Mouse (Mus musculus): ENCODE data around the gene Ppif. TPM values are rescaled to one million over a fixed set of nuclear protein-coding genes. Genes with fewer than 3 reads are reported as not detected.
A peak's percentile ranks its signal among the peaks of the same experiment; 100 is the strongest.

Ppif gene
- polyA plus RNA-seq, 1 experiment from 2014 or later: 28.7 TPM

GRCm38 (mm10) chr14:25666668-25667376 lies 27.1 kb upstream of the Ppif start:
- peaks cover 52% of the 10 kb centered on the region for H3K36me3 ChIP-seq
- no peak for ATAC-seq (ENCODE audit: low FRiP score, low read depth)
- H3K9me3 ChIP-seq: no peaks in the 10 kb centered on the region
- no peaks in the 10 kb centered on the region for H3K27me3 ChIP-seq
- no peak overlapping the region for H3K4me3 ChIP-seq
- H3K27ac ChIP-seq (replicated peaks): no peak overlapping the region; the same call in 1 of the 2 replicates
- no peak overlapping the region for H3K9ac ChIP-seq (replicated peaks)
- H3K4me2 ChIP-seq (replicated peaks): no peak overlapping the region
- no peaks in the 10 kb centered on the region for H3K4me1 ChIP-seq
- WGBS: 93% methylated on average over 2 of the region's 2 CpGs

- no peak overlapping the region for H3K9ac ChIP-seq (replicated peaks)
- H3K27me3 ChIP-seq: no peaks in the 10 kb centered on the region
- no peak overlapping the region; the same call in 1 of the 2 replicates for H3K27ac ChIP-seq (replicated peaks)
- no peak overlapping the region for H3K4me3 ChIP-seq
- peaks cover 44% of the 10 kb centered on the region for H3K36me3 ChIP-seq
- no peaks in the 10 kb centered on the region for H3K4me1 ChIP-seq
- no peak for ATAC-seq (ENCODE audit: low FRiP score, low read depth)
- 78% methylated on average over 3 of the region's 3 CpGs for WGBS
- H3K9me3 ChIP-seq: no peaks in the 10 kb centered on the region
- H3K4me2 ChIP-seq (replicated peaks): no peak overlapping the region
Measured at GRCm38 (mm10) chr14:25667587-25667986, 26.4 kb upstream of the Ppif start.

GRCm38 (mm10) chr14:25679625-25680024 lies 14.3 kb upstream of the Ppif start:
- Histone ChIP-seq H3K4me1 (no peaks in the 10 kb centered on the region), H3K27ac (replicated peaks) (no peak overlapping the region), H3K4me2 (replicated peaks) (no peak overlapping the region), H3K4me3 (no peak overlapping the region), H3K36me3 (no peaks in the 10 kb centered on the region), H3K9me3 (no peaks in the 10 kb centered on the region), H3K27me3 (no peaks in the 10 kb centered on the region), H3K9ac (replicated peaks) (no peak overlapping the region)
- ATAC-seq (ENCODE audit: low FRiP score, low read depth): no peak
- WGBS: 81% methylated on average over 7 of the region's 7 CpGs

DNA sequence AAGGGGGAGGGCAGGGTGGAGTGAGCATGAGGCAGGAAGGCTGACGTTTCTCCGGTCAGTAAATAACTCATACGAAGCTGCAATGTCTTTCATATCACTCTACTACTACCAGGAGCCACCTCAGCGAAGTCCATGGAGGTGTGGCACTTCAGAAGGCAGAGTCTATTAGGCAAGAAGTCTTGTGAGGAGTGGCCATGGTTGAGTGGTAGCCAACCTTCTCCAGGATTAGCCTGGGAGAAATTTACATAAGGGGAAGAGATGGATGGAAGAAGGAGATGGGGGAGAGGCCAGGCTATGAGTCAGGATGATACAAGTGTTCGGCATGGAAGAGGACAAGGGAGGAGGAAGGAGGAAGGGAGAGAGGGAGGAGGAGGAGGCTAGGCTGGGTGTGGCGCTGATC lies 11.9 kb upstream of the Ppif start:
- no peak overlapping the region for H3K4me3 ChIP-seq
- WGBS: 77% methylated on average over 6 of the region's 6 CpGs
- H3K27me3 ChIP-seq: no peaks in the 10 kb centered on the region
- H3K36me3 ChIP-seq: no peaks in the 10 kb centered on the region
- no peak for ATAC-seq (ENCODE audit: low FRiP score, low read depth)
- no peaks in the 10 kb centered on the region for H3K9me3 ChIP-seq
- H3K27ac ChIP-seq (replicated peaks): no peak overlapping the region
- H3K4me1 ChIP-seq: no peaks in the 10 kb centered on the region
- H3K9ac ChIP-seq (replicated peaks): no peak overlapping the region
- no peak overlapping the region for H3K4me2 ChIP-seq (replicated peaks)

DNA sequence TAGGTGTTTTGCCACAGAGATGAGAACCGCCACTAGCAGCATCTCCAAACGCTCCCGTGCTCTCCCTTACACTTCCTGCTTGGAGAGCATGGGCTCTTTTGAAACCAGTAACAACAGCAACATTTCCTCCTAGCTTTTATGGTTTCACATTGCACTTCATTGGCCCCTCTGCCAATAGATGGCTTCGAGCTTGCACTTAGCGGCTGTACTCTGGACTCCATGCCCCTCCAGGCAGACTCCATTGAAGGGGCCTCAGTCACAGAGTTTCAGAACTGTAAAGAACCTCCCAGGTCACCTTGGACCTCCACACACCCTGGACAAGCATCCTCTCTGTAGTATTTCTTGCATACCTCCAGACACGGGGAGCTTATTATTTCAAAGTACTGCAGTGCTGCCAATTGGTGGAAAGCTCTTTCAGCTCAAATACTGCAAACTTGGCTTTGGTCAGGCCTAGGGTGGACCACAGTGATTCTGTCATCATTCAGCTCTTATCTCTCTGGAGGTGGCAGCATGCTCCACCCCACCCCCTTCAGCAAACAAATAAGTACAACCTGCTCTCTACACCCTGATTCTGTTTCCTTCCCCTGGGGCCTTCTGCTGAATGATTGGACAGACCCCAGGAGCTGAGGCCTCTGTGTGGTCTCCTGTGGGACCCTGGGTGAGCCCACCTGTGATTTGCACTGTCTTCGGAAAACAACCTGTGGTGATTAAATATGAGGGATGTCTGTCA lies 7.6 kb upstream of the Ppif start:
- no peak overlapping the region for H3K4me2 ChIP-seq (replicated peaks)
- H3K9ac ChIP-seq (replicated peaks): no peak overlapping the region
- WGBS: 86% methylated on average over 7 of the region's 7 CpGs
- no peak overlapping the region for H3K27ac ChIP-seq (replicated peaks)
- H3K4me1 ChIP-seq: no peaks in the 10 kb centered on the region
- ATAC-seq (ENCODE audit: low FRiP score, low read depth): no peak
- no peaks in the 10 kb centered on the region for H3K9me3 ChIP-seq
- H3K27me3 ChIP-seq: no peaks in the 10 kb centered on the region
- H3K4me3 ChIP-seq: no peak overlapping the region
- no peaks in the 10 kb centered on the region for H3K36me3 ChIP-seq

- H3K4me1 ChIP-seq: no peaks in the 10 kb centered on the region
- 81% methylated on average over 10 of the region's 10 CpGs for WGBS
- H3K9ac ChIP-seq (replicated peaks): no peak overlapping the region
- ATAC-seq (ENCODE audit: low FRiP score, low read depth): no peak
- H3K27me3 ChIP-seq: no peaks in the 10 kb centered on the region
- no peak overlapping the region for H3K4me3 ChIP-seq
- H3K9me3 ChIP-seq: no peaks in the 10 kb centered on the region
- H3K4me2 ChIP-seq (replicated peaks): no peak overlapping the region
- no peak overlapping the region for H3K27ac ChIP-seq (replicated peaks)
- H3K36me3 ChIP-seq: no peaks in the 10 kb centered on the region
Measured at GRCm38 (mm10) chr14:25686983-25687901, 6.7 kb upstream of the Ppif start.

- Histone ChIP-seq H3K4me3 (peak overlapping the region; percentile 92), H3K9ac (replicated peaks) (no peak overlapping the region; the same call in 1 of the 2 replicates), H3K4me2 (replicated peaks) (peak overlapping the region; percentile 96), H3K36me3 (peaks cover 20% of the 10 kb centered on the region), H3K4me1 (peaks cover 22% of the 10 kb centered on the region), H3K27ac (replicated peaks) (no peak overlapping the region), H3K9me3 (no peaks in the 10 kb centered on the region), H3K27me3 (no peaks in the 10 kb centered on the region)
- 73% methylated on average over 6 of the region's 6 CpGs for WGBS
- peak; percentile 21; the same call in 1 of the 2 replicates for ATAC-seq (ENCODE audit: low FRiP score, low read depth)
Measured at GRCm38 (mm10) chr14:25693271-25693887, 575 bp upstream of the Ppif start.

GRCm38 (mm10) chr14:25694569-25694897 lies 579 bp downstream of the Ppif start:
- 3% methylated on average over 10 of the region's 10 CpGs for WGBS
- no peak overlapping the region for H3K27ac ChIP-seq (replicated peaks)
- H3K4me3 ChIP-seq: peak overlapping the region; percentile 92
- peak overlapping the region; percentile 87 for H3K9ac ChIP-seq (replicated peaks)
- peak overlapping the region; percentile 96 for H3K4me2 ChIP-seq (replicated peaks)
- peaks cover 31% of the 10 kb centered on the region for H3K36me3 ChIP-seq
- H3K27me3 ChIP-seq: no peaks in the 10 kb centered on the region
- H3K4me1 ChIP-seq: peaks cover 22% of the 10 kb centered on the region
- no peaks in the 10 kb centered on the region for H3K9me3 ChIP-seq
- peak; percentile 43 for ATAC-seq (ENCODE audit: low FRiP score, low read depth)

DNA sequence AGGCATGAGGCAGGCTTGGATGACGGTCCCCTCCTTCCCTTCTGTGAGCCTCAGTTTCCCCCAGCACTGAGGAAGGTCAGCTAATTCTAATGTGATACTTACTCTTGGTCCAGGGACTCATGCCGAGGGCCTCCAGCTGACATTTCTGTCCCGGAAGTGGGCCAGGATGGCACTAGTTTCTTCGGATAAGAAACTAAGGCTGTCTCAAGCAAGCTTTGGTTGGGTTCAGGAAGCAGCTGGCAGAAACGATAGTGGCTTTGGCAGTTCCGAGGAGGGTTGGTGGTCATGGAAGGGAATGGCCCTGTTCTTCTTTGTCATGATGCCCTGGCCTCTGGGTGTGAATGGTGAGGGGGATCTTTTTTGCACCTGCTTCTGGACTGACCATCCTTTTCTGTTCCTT lies 1.1 kb downstream of the Ppif start:
- Histone ChIP-seq H3K27ac (replicated peaks) (no peak overlapping the region), H3K4me2 (replicated peaks) (peak overlapping the region; percentile 96), H3K27me3 (no peaks in the 10 kb centered on the region), H3K9me3 (no peaks in the 10 kb centered on the region), H3K36me3 (peaks cover 37% of the 10 kb centered on the region), H3K4me1 (peaks cover 22% of the 10 kb centered on the region), H3K4me3 (peak overlapping the region; percentile 92), H3K9ac (replicated peaks) (peak overlapping the region; percentile 87)
- ATAC-seq (ENCODE audit: low FRiP score, low read depth): no peak
- WGBS: 73% methylated on average over 6 of the region's 6 CpGs

- no peak overlapping the region for H3K4me3 ChIP-seq
- H3K36me3 ChIP-seq: peaks cover 38% of the 10 kb centered on the region
Measured at GRCm38 (mm10) chr14:25696356-25696755, 2.4 kb downstream of the Ppif start.

DNA sequence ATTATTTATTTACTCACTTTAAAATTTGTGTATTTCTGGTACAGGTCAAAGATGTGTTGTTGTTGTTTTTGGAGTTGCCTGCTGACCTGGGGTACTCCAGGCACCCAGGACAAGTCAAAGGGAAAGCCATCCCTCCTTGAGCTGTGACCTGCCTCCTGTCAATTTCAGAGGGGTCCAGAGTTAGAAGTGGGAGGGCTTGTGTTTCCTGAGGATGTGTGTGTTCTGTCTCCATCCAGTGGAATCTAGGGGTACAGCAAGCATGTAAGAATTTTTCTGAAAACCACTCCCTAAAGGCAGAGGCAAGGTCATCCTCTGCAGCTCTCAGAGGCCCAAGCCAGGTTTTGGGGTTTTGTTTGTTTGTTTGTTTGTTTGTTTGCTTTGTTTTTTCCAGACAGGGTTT lies 8.0 kb downstream of the Ppif start:
- Histone ChIP-seq H3K27me3 (no peaks in the 10 kb centered on the region), H3K9me3 (no peaks in the 10 kb centered on the region), H3K9ac (replicated peaks) (no peak overlapping the region), H3K4me2 (replicated peaks) (no peak overlapping the region), H3K36me3 (peaks cover 29% of the 10 kb centered on the region), H3K4me3 (no peak overlapping the region), H3K27ac (replicated peaks) (no peak overlapping the region), H3K4me1 (no peaks in the 10 kb centered on the region)
- ATAC-seq (ENCODE audit: low FRiP score, low read depth): no peak

More at GRCm38 (mm10) chr14:25696356-25696755, 2.4 kb downstream of the Ppif start:
- H3K27ac ChIP-seq (replicated peaks): no peak overlapping the region
- H3K9me3 ChIP-seq: no peaks in the 10 kb centered on the region
- peaks cover 22% of the 10 kb centered on the region for H3K4me1 ChIP-seq
- WGBS: 83% methylated on average over 2 of the region's 2 CpGs
- no peak for ATAC-seq (ENCODE audit: low FRiP score, low read depth)
- H3K27me3 ChIP-seq: no peaks in the 10 kb centered on the region
- no peak overlapping the region for H3K4me2 ChIP-seq (replicated peaks)
- H3K9ac ChIP-seq (replicated peaks): no peak overlapping the region

All from midbrain, embryonic 12.5 days (tissue).